Mouse (Mus musculus) myocyte (in vitro differentiated cells): ENCODE results near the gene Mroh2a. TPM values are rescaled to one million over a fixed set of nuclear protein-coding genes. Genes with fewer than 3 reads are reported as not detected.
A peak's percentile ranks its signal among the peaks of the same experiment; 100 is the strongest.

Experiments used
- H3K27me3 ChIP-seq: one replicate; pipeline ENCODE4 v1.6.1; 2011; ENCODE audit not compliant: control insufficient read depth, insufficient read depth, insufficient read length
- H3K36me3 ChIP-seq: one replicate; pipeline ENCODE4 v1.6.1; 2011; ENCODE audit not compliant: control insufficient read depth, insufficient read depth
- H3K4me2 ChIP-seq: one replicate; pipeline ENCODE4 v1.6.1; 2011; ENCODE audit warnings: low read depth, control low read depth
- H3K4me3 ChIP-seq: one replicate; pipeline ENCODE4 v1.5.1; 2011; ENCODE audit warnings: mild to moderate bottlenecking, control low read depth, moderate library complexity
- H3K79me2 ChIP-seq: one replicate; pipeline ENCODE4 v1.6.1; 2011; ENCODE audit not compliant: control insufficient read depth, insufficient read depth
- H3ac ChIP-seq: one replicate; pipeline ENCODE4 v1.6.1; 2011; ENCODE audit not compliant: control insufficient read depth, insufficient read length
- CEBPB ChIP-seq: IDR thresholded peaks from 2 replicates; pipeline ENCODE4 v1.6.1; 2011; ENCODE audit warnings: mild to moderate bottlenecking, moderate library complexity; ENCODE audit not compliant: poor library complexity, insufficient read depth, severe bottlenecking
- E2F4 ChIP-seq: IDR thresholded peaks from one replicate; pipeline ENCODE4 v1.6.1; 2011; ENCODE audit warnings: mild to moderate bottlenecking, control low read depth, moderate library complexity; ENCODE audit not compliant: insufficient read depth
- MAX ChIP-seq: IDR thresholded peaks from one replicate; pipeline ENCODE4 v1.6.1; 2011; ENCODE audit warnings: low read depth, mild to moderate bottlenecking, control low read depth
- MYOD1 ChIP-seq, 3 experiments: IDR thresholded peaks; one replicate each; pipeline ENCODE4 v1.6.1; 2011; ENCODE audit warnings: control low read depth in 2 of 3, low read depth in 2 of 3, mild to moderate bottlenecking in 2 of 3, moderate library complexity in 1 of 3; ENCODE audit not compliant: insufficient read length in 2 of 3, control insufficient read depth in 1 of 3
- MYOG ChIP-seq, 3 experiments: IDR thresholded peaks; one replicate each; pipeline ENCODE4 v1.6.1; 2011; ENCODE audit warnings: control low read depth in 2 of 3, low read depth in 2 of 3, mild to moderate bottlenecking in 2 of 3; ENCODE audit not compliant: insufficient read length in 2 of 3, control insufficient read depth in 1 of 3, insufficient read depth in 1 of 3
- POLR2A ChIP-seq: IDR thresholded peaks from one replicate; pipeline ENCODE4 v1.6.1; 2011; ENCODE audit warnings: low read depth, mild to moderate bottlenecking, control low read depth, moderate library complexity; ENCODE audit not compliant: insufficient read length
- POLR2AphosphoS2 ChIP-seq: IDR thresholded peaks from one replicate; pipeline ENCODE4 v1.6.1; 2011; ENCODE audit warnings: low read depth, control low read depth; ENCODE audit not compliant: insufficient read length
- REST ChIP-seq: IDR thresholded peaks from one replicate; pipeline ENCODE4 v1.6.1; 2011; ENCODE audit warnings: mild to moderate bottlenecking, control low read depth, moderate library complexity; ENCODE audit not compliant: insufficient read depth, insufficient read length
- SRF ChIP-seq: IDR thresholded peaks from one replicate; pipeline ENCODE4 v1.6.1; 2011; ENCODE audit warnings: low read depth; ENCODE audit not compliant: control insufficient read depth, insufficient read length
- TCF12 ChIP-seq: IDR thresholded peaks from one replicate; pipeline ENCODE4 v1.6.1; 2011; ENCODE audit warnings: mild to moderate bottlenecking, control low read depth; ENCODE audit not compliant: poor library complexity, insufficient read depth, severe bottlenecking
- TCF3 ChIP-seq: IDR thresholded peaks from one replicate; pipeline ENCODE4 v1.6.1; 2011; ENCODE audit warnings: low read depth, control low read depth; ENCODE audit not compliant: insufficient read length
- USF1 ChIP-seq: IDR thresholded peaks from one replicate; pipeline ENCODE4 v1.6.1; 2011; ENCODE audit warnings: low read depth, mild to moderate bottlenecking, control low read depth, moderate library complexity
- polyA plus RNA-seq: library from polyadenylated mRNA; unstranded; fragments of >200 nt; fragmentation: generic; extraction: Trizol; gene quantifications from one replicate; pipeline ENCODE4 v1.2.1, GENCODE M21; 2012; ENCODE audit warnings: missing spikeins

The Mroh2a gene
- polyA plus RNA-seq, 1 experiment, result 1.4 TPM

DNA sequence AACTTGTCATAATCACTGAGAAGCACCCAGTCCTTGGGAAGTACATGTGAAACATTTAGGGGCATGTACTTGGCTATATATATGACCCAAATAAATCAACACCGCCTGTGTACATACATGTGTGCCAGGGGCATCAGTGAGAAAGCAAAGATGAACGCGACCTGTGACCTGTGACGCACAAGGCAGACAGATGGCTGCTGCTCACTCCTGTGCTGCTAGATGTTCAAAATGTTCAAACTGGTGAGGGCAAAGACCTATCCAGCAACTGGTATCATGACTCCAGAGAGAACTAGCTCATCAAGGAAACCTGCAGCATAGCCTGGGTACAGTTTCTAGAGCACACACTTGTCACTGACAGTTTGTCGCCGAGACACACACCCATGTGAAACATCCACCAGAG lies 40.7 kb downstream of the Mroh2a start:
- Histone ChIP-seq H3K4me2 (peak overlapping the region; percentile 19), H3ac (no peak overlapping the region), H3K27me3 (no peaks in the 10 kb centered on the region), H3K4me3 (no peak overlapping the region), H3K79me2 (no peaks in the 10 kb centered on the region), H3K36me3 (peaks cover 75% of the 10 kb centered on the region)
- TF ChIP-seq POLR2AphosphoS2 (no peak), SRF (no peak), POLR2A (no peak), USF1 (no peak), MAX (no peak), MYOD1 (IDR thresholded peaks at IDR 0.05; ENCODE audit: control insufficient read depth in 1 of 3, insufficient read length in 2 of 3, low read depth in 2 of 3) (no peak), MYOG (IDR thresholded peaks at IDR 0.05; ENCODE audit: control insufficient read depth in 1 of 3, insufficient read depth in 1 of 3, insufficient read length in 2 of 3, low read depth in 2 of 3) (no peak), TCF3 (no peak), REST (no peak), TCF12 (no peak), CEBPB (no peak), E2F4 (no peak)

DNA sequence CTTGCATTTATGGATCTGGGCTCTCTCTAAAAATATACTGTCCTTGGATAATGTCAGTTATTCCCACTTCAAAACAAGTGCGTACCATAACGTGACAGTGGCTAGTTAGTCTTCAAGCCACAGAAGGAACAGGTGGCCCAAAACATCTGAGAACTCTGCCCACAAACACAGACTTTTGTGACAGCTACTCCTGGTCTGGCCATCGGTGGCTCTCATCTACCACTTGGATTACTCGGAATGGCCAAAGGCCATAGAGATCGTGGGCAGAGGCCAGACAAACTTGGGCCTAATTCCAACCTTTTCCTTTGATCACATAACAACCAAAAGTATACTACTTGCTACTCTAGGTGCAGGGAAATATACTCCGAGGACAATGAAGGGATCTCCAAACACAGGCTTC lies 41.3 kb downstream of the Mroh2a start:
- no peak overlapping the region for H3K4me3 ChIP-seq
- TF ChIP-seq CEBPB, result no peak
- TF ChIP-seq TCF12, result peak; percentile 86
- TF ChIP-seq MYOD1 (IDR thresholded peaks at IDR 0.05; ENCODE audit: control insufficient read depth in 1 of 3, insufficient read length in 2 of 3, low read depth in 2 of 3), result peak in 1 of 3 experiments; percentile 39
- peak in 1 of 3 experiments; percentile 76 for TF ChIP-seq MYOG (IDR thresholded peaks at IDR 0.05; ENCODE audit: control insufficient read depth in 1 of 3, insufficient read depth in 1 of 3, insufficient read length in 2 of 3, low read depth in 2 of 3)
- no peak for TF ChIP-seq TCF3
- TF ChIP-seq SRF, result no peak
- no peak for TF ChIP-seq REST
- no peak for TF ChIP-seq POLR2A
- no peak for TF ChIP-seq POLR2AphosphoS2
- TF ChIP-seq USF1, result no peak
- no peaks in the 10 kb centered on the region for H3K79me2 ChIP-seq
- no peak overlapping the region for H3ac ChIP-seq
- H3K27me3 ChIP-seq, result no peaks in the 10 kb centered on the region
- no peak overlapping the region for H3K4me2 ChIP-seq
- H3K36me3 ChIP-seq, result peaks cover 70% of the 10 kb centered on the region

DNA sequence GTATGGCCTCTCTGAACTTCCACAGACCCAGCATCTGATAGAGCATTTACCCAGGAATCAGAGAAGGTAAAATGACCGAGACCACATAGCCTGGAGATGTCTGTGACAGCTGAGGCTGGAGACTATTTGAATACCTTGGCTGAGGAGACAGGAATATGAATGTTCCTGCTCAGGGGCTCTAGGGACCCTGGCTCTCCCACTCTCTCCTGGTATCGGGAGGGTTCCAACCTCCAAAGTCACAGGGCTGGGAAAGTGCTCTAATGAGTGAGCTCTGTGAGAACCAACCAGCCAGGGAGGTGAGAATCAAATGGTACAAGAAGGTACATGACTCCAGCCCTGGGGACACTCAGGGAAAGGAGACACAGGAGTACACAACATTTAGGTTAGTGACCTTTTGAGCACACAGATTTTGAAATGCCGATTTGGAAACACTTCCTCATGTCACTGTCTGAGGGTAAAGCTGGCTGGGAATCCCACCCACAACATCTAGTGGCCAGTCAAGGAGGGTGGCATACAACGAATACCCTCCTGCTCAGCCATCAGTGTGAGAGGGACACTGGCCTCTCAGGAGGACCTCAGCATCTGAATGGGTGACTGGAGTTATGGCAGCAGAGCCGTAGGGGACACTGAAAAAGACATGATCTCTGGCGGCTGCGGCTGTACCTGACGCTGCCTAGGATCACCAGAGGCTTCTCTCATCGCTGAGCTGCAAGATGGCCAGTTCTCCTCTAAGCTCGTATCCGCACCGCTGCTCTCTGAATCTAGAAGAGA lies 42.9 kb downstream of the Mroh2a start:
- TF ChIP-seq CEBPB, result no peak
- TF ChIP-seq TCF12, result no peak
- no peak for TF ChIP-seq USF1
- no peak for TF ChIP-seq E2F4
- no peak for TF ChIP-seq REST
- no peak for TF ChIP-seq POLR2AphosphoS2
- no peak for TF ChIP-seq TCF3
- no peak for TF ChIP-seq MYOD1 (IDR thresholded peaks at IDR 0.05; ENCODE audit: control insufficient read depth in 1 of 3, insufficient read length in 2 of 3, low read depth in 2 of 3)
- no peak for TF ChIP-seq MYOG (IDR thresholded peaks at IDR 0.05; ENCODE audit: control insufficient read depth in 1 of 3, insufficient read depth in 1 of 3, insufficient read length in 2 of 3, low read depth in 2 of 3)
- TF ChIP-seq POLR2A, result no peak
- no peak for TF ChIP-seq MAX
- TF ChIP-seq SRF, result no peak
- H3K27me3 ChIP-seq, result no peaks in the 10 kb centered on the region
- H3K36me3 ChIP-seq, result peaks cover 70% of the 10 kb centered on the region
- H3K79me2 ChIP-seq, result peaks cover 14% of the 10 kb centered on the region
- H3K4me3 ChIP-seq, result no peak overlapping the region
- no peak overlapping the region for H3ac ChIP-seq
- no peak overlapping the region for H3K4me2 ChIP-seq

DNA sequence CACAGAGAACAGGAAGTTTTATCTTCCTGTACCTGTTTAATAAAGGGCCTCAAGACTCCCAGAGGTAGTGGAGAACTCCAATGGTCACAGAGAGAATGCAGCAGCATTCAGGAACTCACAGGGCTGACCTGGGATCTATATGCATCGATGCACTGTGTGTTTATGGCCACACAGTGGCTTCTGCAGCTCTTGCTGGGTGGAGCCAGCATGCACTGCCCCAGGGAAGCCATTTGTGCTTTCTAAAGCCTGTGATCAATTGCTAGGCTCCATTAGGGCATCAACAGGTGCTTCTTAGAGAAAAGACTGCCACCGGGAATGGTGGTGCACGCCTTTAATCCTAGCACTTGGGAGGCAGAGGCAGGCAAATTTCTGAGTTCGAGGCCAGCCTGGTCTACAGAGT lies 46.1 kb downstream of the Mroh2a start:
- no peak overlapping the region for H3K4me3 ChIP-seq
- peaks cover 38% of the 10 kb centered on the region for H3K79me2 ChIP-seq
- TF ChIP-seq SRF, result no peak
- TF ChIP-seq POLR2AphosphoS2, result no peak
- no peak for TF ChIP-seq MYOD1 (IDR thresholded peaks at IDR 0.05; ENCODE audit: control insufficient read depth in 1 of 3, insufficient read length in 2 of 3, low read depth in 2 of 3)
- TF ChIP-seq MYOG (IDR thresholded peaks at IDR 0.05; ENCODE audit: control insufficient read depth in 1 of 3, insufficient read depth in 1 of 3, insufficient read length in 2 of 3, low read depth in 2 of 3), result no peak
- TF ChIP-seq USF1, result no peak
- no peak for TF ChIP-seq MAX
- TF ChIP-seq POLR2A, result no peak
- H3K4me2 ChIP-seq, result no peak overlapping the region
- peaks cover 43% of the 10 kb centered on the region for H3K36me3 ChIP-seq
- no peaks in the 10 kb centered on the region for H3K27me3 ChIP-seq
- H3ac ChIP-seq, result no peak overlapping the region
